Mouse (Mus musculus): ENCODE data around the gene Trim28.

- TF ChIP-seq POLR2A (IDR thresholded peaks at IDR 0.05; ENCODE audit: low read depth, low read length), result peak; percentile 55
- peak; percentile 96 for TF ChIP-seq CTCF (IDR thresholded peaks at IDR 0.05; ENCODE audit: extremely low read depth, insufficient read length, insufficient replicate concordance, low read depth, low read length)
Observed at GRCm38 (mm10) chr7:13009143-13010004, 10.5 kb downstream of the Trim28 start.

Measured in small intestine, adult 2 months (tissue).